Mouse (Mus musculus) left cerebral cortex, postnatal 25 days (tissue): ENCODE results near the gene Aifm2. TPM values are rescaled to one million over a fixed set of nuclear protein-coding genes. Genes with fewer than 3 reads are reported as not detected.

ENCODE experiments used
- DNase-seq, 2 experiments: peaks; one replicate each; pipeline ENCODE4 v3.0.0; 2022; ENCODE audit warnings: low spot score in 2 of 2, mixed read lengths in 1 of 2
- intact Hi-C: fragments of 180-260 bp; cut with DNase I; formaldehyde crosslinking; loops from one replicate; pipeline ENCODE4 v1.15.1; 2025
- total RNA-seq, 2 experiments: library from RNA; stranded (reverse); gene quantifications; 2 replicates each; pipeline ENCODE4 v1.2.3; 2021

Aifm2 gene
- total RNA-seq, 2 experiments from 2014 or later, result 4.7 to 6.4 TPM

- DNase-seq, result no peak
- intact Hi-C loops, result no loop called here
Measured at GRCm38 (mm10) chr10:61715462-61715837, 387 bp downstream of the Aifm2 start.

GRCm38 (mm10) chr10:61715996-61716864, 1.2 kb downstream of the Aifm2 start:
- DNase-seq, result no peak
- intact Hi-C loops, result no loop called here

- no peak for DNase-seq
- intact Hi-C loops, result no loop called here
Measured at GRCm38 (mm10) chr10:61717406-61718296, 2.6 kb downstream of the Aifm2 start.

- DNase-seq, result no peak
- intact Hi-C loops, result no loop called here
Measured at GRCm38 (mm10) chr10:61720331-61720730, 5.3 kb downstream of the Aifm2 start.

- DNase-seq, result no peak
- intact Hi-C loops, result no loop called here
Measured at GRCm38 (mm10) chr10:61722215-61722614, 7.2 kb downstream of the Aifm2 start.

GRCm38 (mm10) chr10:61723271-61723670, 8.2 kb downstream of the Aifm2 start:
- DNase-seq, result no peak
- intact Hi-C loops, result no loop called here

- peak in 1 of 2 experiments; percentile 37 for DNase-seq
- intact Hi-C loops, result no loop called here
Measured at GRCm38 (mm10) chr10:61729181-61729580, 14.1 kb downstream of the Aifm2 start.

GRCm38 (mm10) chr10:61730171-61730570, 15.1 kb downstream of the Aifm2 start:
- intact Hi-C loops, result no loop called here
- no peak for DNase-seq

GRCm38 (mm10) chr10:61734377-61734776, 19.3 kb downstream of the Aifm2 start:
- intact Hi-C loops, result no loop called here
- no peak for DNase-seq

GRCm38 (mm10) chr10:61736671-61737078, 21.6 kb downstream of the Aifm2 start:
- DNase-seq, result peak; percentile 19 to 30
- intact Hi-C loops, result no loop called here

- intact Hi-C loops, result no loop called here
Measured at GRCm38 (mm10) chr10:61737537-61737936, 22.5 kb downstream of the Aifm2 start.

GRCm38 (mm10) chr10:61738126-61738525, 23.1 kb downstream of the Aifm2 start:
- no peak for DNase-seq

More at GRCm38 (mm10) chr10:61737537-61737936, 22.5 kb downstream of the Aifm2 start:
- no peak for DNase-seq

GRCm38 (mm10) chr10:61741306-61741705, 26.2 kb downstream of the Aifm2 start:
- intact Hi-C loops, result no loop called here
- no peak for DNase-seq

More at GRCm38 (mm10) chr10:61738126-61738525, 23.1 kb downstream of the Aifm2 start:
- intact Hi-C loops, result no loop called here

GRCm38 (mm10) chr10:61741873-61742272, 26.8 kb downstream of the Aifm2 start:
- no peak for DNase-seq
- intact Hi-C loops, result no loop called here

- no peak for DNase-seq
- intact Hi-C loops, result no loop called here
Measured at GRCm38 (mm10) chr10:61742336-61742735, 27.3 kb downstream of the Aifm2 start.

GRCm38 (mm10) chr10:61745133-61745532, 30.1 kb downstream of the Aifm2 start:
- no peak for DNase-seq
- intact Hi-C loops, result no loop called here

GRCm38 (mm10) chr10:61747302-61747701, 32.2 kb downstream of the Aifm2 start:
- no peak for DNase-seq
- intact Hi-C loops, result no loop called here

GRCm38 (mm10) chr10:61750014-61750413, 35.0 kb downstream of the Aifm2 start:
- no peak for DNase-seq
- intact Hi-C loops, result no loop called here

GRCm38 (mm10) chr10:61751534-61752219, 36.6 kb downstream of the Aifm2 start:
- intact Hi-C loops, result no loop called here
- no peak for DNase-seq

GRCm38 (mm10) chr10:61753071-61753470, 38.0 kb downstream of the Aifm2 start:
- intact Hi-C loops, result no loop called here
- no peak for DNase-seq
